ENCODE assay signal across 28 mouse cellular contexts in genomic region chr15:87018978-87019377, GRCm38 (mm10).
DNase-seq lines count a peak whose midpoint lies in the region.
"Had no signal": no experiment of that assay in that cellular context is flagged by ENCODE, and none has a peak within 500 bp of the region (broad histone marks: within the 10 kb centered on the region; RNA-seq: fewer than 3 reads in every experiment).

No protein-coding gene starts in this region.

- H3K27ac ChIP-seq in forebrain, embryonic 10.5 days: no peak overlapping the region
- H3K27ac ChIP-seq: embryonic facial prominence, embryonic 13.5 days; forebrain, embryonic 12.5 days; heart, embryonic 15.5 days; hindbrain, embryonic 10.5 days; hindbrain, embryonic 15.5 days; left cerebral cortex, adult 2 months; liver, embryonic 12.5 days; macrophage had no signal

- H3K9me3 ChIP-seq in forebrain, embryonic 10.5 days: no peaks in the 10 kb centered on the region
- H3K9me3 ChIP-seq: embryonic facial prominence, embryonic 13.5 days; forebrain, embryonic 12.5 days; heart, embryonic 15.5 days; hindbrain, embryonic 10.5 days; hindbrain, embryonic 15.5 days; liver, embryonic 12.5 days had no signal

- 71% methylated on average over 8 of the region's 8 CpGs for WGBS in forebrain, embryonic 10.5 days

- H3K4me1 ChIP-seq in forebrain, embryonic 10.5 days: peaks cover 8% of the 10 kb centered on the region
- H3K4me1 ChIP-seq: forebrain, embryonic 12.5 days; heart, embryonic 15.5 days; hindbrain, embryonic 15.5 days; liver, embryonic 12.5 days had no signal

- peak; percentile 3 for DNase-seq in gastrocnemius, adult 18-20 months (ENCODE audit: low spot score)
- DNase-seq in gastrocnemius, postnatal 10 days: no peak
- peak; percentile 1 to 3 for DNase-seq in heart, postnatal 10 days
- no peak for DNase-seq in heart, postnatal 4 days
- DNase-seq in brain, adult 2 months (ENCODE audit: low read depth, low spot score): peak; percentile 24
- peak; percentile 27 for DNase-seq in gastrocnemius, postnatal 14 days
- no peak for DNase-seq in forebrain, embryonic 10.5 days (ENCODE audit: extremely low spot score, low spot score)
- DNase-seq: adrenal gland, postnatal 25 days; cerebellum, adult 18-20 months; cerebellum, postnatal 10 days; forebrain, postnatal 0 days; kidney, adult 11 months; kidney, postnatal 14 days; left cerebral cortex, postnatal 4 days; liver, postnatal 0 days; midbrain, embryonic 14.5 days; right cerebral cortex, postnatal 25 days; spleen, adult 18-20 months; thymus, postnatal 14 days had no signal

- no peaks in the 10 kb centered on the region for H3K36me3 ChIP-seq in forebrain, embryonic 10.5 days (replicated peaks)
- H3K36me3 ChIP-seq: embryonic facial prominence, embryonic 13.5 days; forebrain, embryonic 12.5 days; heart, embryonic 15.5 days; hindbrain, embryonic 10.5 days; hindbrain, embryonic 15.5 days; liver, embryonic 12.5 days had no signal

- intact Hi-C loops in heart, postnatal 10 days (cut with DNase I): no loop called here
- intact Hi-C loops in gastrocnemius, postnatal 14 days (cut with DNase I; ENCODE audit: low total_unique reads): no loop called here

- H3K4me3 ChIP-seq in forebrain, embryonic 10.5 days: no peak overlapping the region
- H3K4me3 ChIP-seq: embryonic facial prominence, embryonic 13.5 days; erythroblast, embryonic 14.5 days; forebrain, embryonic 12.5 days; heart, embryonic 15.5 days; hindbrain, embryonic 10.5 days; hindbrain, embryonic 15.5 days; left cerebral cortex, adult 2 months; liver, embryonic 12.5 days had no signal

- no peaks in the 10 kb centered on the region for H3K27me3 ChIP-seq in forebrain, embryonic 10.5 days (ENCODE audit: poor library complexity, severe bottlenecking)
- H3K27me3 ChIP-seq: embryonic facial prominence, embryonic 13.5 days; forebrain, embryonic 12.5 days; heart, embryonic 15.5 days; hindbrain, embryonic 15.5 days; liver, embryonic 12.5 days had no signal

Comparison
In these comparisons a context has a peak if more than half of its experiments do, and no peak if none do; other contexts are left out.
1. DNase-seq: peak in gastrocnemius, adult 18-20 months (single experiment), heart, postnatal 10 days (2 of 2), brain, adult 2 months (single experiment) and gastrocnemius, postnatal 14 days (single experiment); none in gastrocnemius, postnatal 10 days (single experiment), heart, postnatal 4 days (single experiment) and forebrain, embryonic 10.5 days (single experiment).